Mouse (Mus musculus): Measurements from ENCODE around the gene Mgat5b.

The Mgat5b gene

DNA sequence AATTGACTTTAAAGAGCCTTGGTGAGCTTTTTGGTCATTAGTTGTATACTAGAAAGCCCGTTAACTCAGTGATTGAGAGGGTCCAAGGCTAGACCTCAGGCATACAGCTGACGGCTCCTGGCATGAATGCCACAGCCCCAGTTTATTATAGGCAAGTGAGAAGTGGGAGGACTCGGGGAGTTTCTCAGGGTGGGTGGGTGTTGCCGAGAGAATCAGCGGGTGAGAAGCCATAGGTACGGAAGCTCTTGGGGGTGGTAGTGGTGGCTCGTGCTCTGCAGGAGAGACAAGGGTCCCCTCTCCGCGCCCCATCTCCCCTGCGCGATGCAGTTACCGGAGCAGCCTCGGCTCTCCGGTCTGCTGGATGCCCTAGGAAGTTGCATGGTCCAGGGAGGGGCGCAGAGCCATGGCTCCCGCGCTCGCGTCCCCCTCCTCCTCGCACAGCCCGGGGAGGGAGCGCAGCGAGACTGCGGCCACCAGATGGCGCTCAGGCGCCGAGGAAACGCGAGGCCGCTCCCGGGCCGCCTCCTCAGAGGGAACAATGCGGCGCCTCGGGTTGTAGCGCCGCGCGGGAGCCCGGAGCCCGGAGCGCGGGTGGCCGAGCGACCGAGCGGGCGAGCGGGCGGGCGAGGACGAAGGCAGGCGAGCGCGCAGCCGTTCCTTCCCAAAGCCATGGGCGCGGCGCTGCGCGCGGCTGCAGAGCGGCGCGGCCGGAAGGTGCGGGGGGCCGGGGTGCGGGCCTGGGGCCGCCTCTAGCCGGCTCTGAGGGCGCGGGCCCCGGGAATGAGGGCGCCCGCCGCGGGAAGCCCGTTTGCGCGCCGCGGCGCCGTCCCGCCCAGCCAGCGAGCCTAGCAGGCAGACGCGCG, at the start of gene Mgat5b:
Gene Mgat5b, plus strand, starts transcription at position 541 of the 863 bp plus-strand sequence.
- no peak for DNase-seq (ENCODE audit: low read depth)

DNA sequence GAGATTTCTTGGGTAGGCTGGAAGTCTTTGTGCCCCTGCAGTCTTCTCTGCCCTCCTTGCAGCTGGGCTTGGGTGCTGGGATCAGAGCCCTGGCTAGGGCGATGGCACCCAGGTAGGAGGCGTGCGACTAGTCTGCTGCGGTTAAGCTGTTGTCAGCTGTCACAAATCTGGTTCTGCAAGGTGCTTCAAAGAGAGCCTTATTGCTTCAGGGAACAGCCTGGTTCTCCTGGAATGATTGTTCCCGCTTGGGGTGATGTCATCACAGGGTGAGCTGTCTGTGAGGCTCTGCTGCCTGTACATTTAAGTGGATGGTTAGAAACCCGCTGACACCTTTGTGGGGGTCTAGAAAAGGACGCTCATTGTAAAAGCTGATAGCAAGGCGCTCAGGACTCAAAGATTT, 49.4 kb upstream of the Mgat5b start:
- no peak for DNase-seq (ENCODE audit: low read depth)

DNA sequence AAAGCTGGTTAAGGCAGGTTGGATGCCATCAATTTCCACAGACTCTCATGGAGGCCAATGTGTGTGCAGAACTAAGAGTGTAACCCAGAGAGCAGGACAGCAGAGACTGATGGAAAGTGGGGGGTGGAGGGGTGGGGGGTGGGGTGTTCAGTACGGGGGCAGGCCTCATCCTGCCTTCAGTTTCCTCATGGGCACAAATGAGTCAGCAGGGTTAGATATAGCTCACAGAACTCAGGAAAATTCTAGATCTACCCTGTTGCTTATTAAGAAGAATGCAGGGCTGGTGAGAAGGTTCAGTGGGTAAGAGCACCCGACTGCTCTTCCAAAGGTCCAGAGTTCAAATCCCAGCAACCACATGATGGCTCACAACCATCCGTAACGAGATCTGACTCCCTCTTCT, 49.0 kb upstream of the Mgat5b start:
- DNase-seq (ENCODE audit: low read depth): peak; percentile 59

DNA sequence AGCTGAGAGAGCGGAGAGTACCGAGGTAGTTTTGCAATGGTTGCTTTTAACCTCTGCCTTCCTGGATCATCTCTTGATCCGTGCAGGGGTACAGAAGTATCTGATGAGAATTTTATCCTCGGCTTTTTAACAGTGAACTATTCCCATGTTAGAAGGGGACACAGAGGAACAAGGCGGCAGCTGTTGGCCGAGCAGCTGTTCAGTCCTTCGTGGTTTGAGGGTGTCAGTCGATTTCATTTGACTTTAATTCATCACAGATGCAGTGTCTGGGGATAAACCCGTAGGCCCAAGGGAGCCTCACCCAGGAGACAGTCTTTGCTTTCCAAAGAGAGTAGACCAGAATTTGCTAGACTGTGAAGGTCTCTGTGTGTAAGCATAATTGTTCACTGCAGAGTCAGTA, 47.1 kb upstream of the Mgat5b start:
- no peak for DNase-seq (ENCODE audit: low read depth)

DNA sequence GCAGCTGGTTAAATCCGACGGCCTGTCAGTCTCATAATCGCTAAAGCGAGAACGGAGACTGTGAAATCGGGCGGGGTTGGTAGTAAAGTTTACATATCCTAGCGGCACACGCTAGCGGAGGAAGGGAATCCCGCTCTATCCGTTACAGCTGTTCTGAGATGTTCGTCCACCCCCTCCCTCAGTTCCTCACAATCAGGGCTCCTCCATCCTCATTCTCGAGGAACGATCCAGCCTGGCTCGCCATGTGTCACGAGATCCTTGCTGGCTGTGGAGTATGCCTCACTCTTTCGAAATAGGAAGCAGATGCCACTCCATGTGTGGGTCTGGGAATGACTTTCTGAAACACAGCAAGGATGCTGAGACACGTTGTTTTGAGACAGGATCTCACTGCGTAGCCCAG, 44.7 kb upstream of the Mgat5b start:
- DNase-seq (ENCODE audit: low read depth): no peak

DNA sequence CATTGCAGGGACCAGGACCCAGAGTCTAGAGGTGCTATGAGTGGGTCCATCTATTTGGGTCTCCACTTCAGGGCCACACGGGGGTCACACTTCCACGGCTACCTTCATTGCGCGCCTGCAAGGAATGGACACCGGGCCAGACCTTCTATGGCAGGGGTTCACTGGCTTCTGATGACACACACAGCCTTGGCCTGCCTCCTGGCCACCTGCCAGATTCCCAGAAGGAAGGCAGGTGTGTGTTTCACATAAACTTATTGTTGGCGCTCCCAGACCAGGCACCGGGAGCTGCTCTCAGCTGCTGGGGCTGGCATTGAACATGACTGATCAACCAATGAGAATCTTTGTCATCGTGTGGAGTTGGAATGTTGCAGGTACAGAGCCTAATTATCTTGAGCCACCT, 40.2 kb upstream of the Mgat5b start:
- no peak for DNase-seq (ENCODE audit: low read depth)

DNA sequence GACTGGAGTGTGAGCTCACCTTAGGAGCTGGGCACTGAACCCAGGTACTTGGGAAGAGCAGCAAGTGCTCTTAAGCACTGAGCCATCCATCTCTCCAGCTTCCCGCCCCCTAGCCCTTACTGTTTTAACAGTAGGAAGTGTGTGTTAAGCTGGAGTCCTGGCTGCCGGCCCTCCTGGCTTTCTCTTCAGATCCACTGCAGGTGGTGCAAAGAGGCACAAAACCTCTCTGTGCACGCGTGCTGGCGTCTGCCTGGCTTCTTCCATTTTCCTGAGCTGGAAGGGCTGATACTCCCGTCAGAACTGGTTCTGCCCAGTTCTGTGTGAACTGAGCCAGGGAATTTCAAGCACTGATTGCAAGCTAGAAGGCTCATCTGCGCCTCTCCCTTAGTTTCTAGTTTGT, 37.8 kb upstream of the Mgat5b start:
- no peak for DNase-seq (ENCODE audit: low read depth)

DNA sequence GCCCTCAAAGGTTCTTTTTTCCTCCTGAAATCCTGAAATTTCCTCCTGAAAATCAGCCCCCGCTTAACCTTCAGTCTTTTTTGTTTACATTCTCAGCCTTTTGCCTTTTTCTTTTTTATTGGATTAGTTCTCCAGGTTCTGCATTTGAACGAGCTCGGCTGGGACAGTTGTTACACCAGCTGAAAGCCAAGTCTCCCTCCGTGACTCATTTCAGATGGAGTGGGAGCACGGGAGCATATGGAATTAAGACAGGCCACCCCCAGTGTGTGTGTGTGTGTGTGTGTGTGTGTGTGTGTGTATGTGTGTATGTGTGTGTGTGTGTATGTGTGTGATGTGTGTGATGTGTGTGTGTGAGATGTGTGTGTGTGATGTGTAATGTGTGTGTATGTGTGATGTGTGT, 37.2 kb upstream of the Mgat5b start:
- DNase-seq (ENCODE audit: low read depth): no peak

DNA sequence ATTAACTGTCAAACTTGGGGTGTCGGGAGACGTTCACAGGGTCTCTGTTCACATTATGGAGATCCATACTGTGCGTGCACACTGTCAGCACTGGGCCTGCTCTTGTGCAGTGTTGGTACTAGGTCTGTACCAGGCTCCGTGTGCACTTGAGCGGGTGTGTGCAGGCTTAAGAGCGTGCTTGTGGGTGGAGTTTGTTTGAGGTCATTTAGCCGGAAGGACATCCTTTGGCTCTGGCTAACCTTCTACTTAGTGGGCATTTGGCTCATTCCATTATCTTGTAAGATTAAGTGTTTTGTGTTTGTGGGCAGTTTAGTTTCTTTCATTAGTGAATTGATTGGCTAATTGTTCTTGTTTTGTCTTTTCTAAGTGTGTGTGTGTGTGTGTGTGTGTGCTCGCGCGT, 36.2 kb upstream of the Mgat5b start:
- no peak for DNase-seq (ENCODE audit: low read depth)

DNA sequence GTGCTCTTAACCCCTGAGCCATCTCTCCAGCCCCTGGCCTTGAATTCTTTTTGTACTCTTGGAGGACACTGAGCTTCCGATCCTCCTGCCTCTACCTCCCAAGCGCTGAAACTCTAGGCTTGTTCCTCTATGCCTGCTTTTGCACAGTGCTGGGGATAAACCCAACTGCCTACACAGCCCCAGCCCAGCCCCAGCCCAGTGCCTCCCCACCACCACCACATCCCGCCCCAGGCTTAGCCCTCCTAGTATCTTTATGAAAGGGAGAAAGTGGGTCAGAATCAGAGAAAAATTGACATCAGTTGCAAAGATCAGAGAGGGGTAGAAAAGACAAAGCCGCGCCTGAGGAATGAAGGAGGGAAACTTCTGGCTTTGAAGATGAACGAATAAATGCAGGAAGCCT, 34.6 kb upstream of the Mgat5b start:
- DNase-seq (ENCODE audit: low read depth): no peak

DNA sequence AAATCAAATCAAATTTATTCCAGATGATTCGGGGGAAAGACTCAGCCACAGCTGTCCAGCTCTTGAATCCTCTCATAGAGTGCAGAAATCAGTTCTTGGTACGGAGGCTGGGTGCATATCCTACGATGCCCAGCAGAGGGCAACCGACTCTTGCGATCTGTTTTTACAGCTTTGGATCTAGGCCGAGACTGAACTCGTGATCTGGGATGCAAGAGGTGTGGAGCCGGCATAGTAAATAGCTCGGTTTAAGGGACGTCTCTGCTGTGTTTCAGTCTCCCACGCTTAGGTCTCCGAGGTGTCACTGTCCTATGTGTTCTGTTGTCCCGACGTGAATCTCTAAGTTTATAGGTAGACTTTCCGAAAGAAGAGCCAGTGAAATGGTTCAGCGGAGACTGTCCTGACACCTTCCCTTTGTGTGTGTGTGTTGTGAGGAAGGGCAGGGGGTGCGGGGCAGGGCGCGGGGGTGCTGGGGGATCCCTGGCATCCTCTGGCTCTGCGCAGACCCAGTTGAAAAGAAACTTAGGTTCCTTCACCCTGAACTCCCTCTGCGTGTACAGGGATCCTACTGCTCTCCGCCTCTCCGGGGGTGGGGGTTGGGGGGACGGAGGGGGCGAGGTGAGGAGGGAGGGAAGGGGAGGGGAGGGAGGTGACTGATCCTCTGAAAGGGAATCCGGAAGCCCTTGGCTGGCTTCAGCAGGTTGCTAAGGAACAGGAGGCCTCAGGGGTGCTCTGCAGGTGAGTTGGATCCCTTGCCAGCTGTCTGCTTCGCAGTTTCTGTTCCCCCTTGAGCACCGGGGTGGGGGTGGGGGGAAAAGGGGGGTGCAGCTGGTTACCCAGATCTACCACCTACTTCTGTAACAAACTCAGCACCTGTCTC, 33.1 kb upstream of the Mgat5b start:
- peak; percentile 75 for DNase-seq (ENCODE audit: low read depth)

DNA sequence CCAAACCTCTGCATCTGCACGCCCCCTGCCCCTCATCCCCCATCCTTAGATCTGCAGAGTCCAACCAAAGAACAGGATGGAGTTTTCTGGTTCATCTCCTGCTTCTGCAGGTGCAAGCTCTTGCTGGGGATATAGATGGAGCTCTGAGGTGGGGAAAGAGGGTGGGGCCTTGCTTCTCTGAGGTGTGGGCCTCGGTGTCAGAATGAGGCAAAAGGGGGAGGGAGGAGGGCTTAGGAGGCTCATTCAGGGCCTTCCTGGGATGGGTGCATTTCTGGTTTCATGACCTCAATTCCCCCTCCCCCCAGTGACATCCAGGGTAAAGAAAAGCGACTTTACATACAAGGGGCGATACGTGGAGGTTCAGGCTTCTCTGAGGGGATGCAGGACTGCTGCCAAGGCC, 31.5 kb upstream of the Mgat5b start:
- DNase-seq (ENCODE audit: low read depth): no peak

DNA sequence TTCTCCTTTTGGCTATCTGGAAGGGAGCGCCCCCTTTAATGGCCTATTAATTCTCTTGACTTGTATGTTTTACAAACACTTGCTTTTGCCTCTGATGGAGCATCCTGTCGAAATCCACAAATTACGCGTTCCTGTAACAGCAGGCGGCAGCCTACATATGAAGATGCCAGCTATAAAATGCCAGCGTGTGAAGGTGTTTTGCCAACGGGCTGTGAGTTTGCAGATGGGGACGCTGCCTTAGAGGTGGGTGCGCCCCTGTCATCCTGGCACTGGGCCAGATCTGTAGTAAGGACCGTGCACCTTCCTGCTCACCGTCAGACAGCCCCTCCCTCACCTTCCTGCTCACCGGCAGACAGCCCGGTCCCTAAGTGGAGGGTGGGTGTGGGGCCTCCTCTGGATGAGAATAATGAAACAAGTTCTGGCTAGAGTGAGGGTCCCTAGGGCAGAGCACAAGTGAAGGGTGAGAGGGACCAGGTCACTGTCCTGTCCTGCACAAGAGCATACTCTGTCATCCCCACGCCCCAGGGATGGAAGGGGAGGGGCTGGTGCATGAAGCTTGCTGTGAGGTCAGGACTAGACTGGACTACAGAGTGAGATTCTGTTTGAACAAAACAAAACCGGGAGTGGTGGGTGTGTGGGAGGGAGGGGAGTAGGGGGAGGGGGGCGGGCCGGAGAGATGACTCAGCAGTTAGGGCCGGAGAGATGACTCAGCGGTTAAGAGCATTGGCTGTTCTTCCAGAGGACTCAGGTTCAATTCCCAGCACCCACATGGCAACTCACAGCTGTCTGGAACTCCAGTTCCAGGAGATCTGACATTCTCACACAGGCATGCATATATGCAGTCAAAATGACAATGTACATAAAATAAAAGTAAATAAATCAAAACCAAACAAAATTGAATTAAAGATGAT, 24.9 kb upstream of the Mgat5b start:
- DNase-seq (ENCODE audit: low read depth): peak; percentile 21

DNA sequence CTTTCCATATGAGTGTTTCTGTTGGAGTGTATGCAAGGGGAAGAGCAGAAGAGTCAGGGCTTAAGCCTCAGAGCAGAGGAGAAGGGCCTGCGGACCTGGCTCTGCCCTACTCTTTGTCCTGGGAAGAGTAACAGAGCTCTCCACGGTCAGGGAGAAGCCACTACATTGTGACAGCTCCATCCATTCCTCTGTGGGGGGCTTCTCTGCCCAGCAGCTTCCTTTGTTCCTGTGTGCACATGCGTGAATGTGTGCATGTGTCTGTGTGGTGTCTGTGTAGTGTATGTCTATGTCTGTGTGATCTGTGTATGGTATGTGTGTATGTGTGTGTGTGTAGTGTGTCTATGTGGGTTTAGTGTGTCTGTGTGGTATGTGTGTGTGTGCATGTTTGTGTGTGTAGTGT, 23.3 kb upstream of the Mgat5b start:
- no peak for DNase-seq (ENCODE audit: low read depth)

DNA sequence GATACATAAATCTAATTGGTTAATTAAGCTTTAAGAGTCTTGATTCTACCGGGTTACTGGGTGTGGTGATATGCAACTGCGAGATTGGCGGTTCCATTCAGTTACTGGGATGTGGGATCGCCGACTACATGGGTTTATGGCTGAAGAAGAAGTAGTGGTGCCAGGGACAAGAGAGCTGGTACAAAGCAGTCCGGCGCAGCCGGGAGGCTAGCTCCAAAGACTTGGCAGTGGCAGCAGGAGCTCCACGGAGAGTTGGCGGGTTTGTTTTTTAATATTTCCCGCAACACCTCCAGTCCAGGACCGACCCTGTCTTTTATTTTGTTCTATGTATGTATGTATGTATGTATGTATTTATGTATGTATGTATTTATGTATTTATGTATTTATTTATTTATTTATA, 19.4 kb upstream of the Mgat5b start:
- no peak for DNase-seq (ENCODE audit: low read depth)

DNA sequence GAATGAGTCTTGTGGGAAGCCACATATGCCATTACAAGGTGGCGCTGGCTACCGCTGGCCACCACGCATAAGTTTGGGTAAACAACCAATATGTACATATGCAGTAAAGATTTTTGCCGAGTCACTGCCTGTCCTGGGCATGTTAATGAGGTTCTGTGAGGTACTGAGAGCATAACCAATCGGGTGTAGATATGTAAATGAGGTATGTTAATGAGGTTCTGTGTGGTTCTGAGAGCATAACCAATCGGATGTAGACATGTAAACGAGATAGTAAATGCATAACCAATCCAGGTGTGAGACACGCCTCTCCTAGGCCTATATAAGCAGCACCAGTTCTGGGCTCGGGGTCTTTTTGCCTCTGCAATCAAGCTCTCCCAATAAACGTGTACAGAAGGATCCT, 16.1 kb upstream of the Mgat5b start:
- DNase-seq (ENCODE audit: low read depth): peak; percentile 24

DNA sequence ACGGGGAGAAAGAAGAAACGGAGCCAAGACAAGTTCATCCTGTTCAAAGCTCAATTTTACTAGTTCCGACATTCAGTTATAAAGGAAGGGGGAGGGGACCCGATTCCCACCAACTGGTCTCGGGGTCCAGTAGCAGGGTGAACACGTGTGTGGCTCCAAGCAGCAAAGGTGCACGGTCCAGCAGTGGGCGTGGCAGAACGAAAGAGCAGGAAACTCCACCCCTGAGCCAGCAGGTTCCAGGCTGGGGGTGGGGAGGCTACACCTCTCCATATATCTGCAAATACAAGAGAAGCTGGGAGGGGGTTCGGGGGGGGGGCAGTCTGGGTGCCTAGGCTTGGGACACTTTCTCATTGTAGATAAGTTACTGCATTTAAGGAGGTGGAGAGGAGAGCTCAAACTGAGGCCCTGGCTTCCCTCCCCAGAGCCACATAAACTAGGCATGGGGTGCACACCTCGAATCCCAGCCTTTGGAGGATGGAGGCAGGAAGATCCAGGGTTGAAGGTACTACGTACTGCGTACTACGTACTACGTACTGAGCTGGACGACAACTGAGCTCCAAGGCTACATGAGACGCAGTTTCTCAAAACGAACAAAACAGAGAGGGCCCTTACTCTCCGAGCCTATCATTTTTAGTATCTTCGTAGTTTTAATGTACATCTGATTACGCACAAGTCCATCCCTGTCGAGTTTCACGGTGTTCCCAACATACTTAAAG, 12.8 kb upstream of the Mgat5b start:
- DNase-seq (ENCODE audit: low read depth): no peak

DNA sequence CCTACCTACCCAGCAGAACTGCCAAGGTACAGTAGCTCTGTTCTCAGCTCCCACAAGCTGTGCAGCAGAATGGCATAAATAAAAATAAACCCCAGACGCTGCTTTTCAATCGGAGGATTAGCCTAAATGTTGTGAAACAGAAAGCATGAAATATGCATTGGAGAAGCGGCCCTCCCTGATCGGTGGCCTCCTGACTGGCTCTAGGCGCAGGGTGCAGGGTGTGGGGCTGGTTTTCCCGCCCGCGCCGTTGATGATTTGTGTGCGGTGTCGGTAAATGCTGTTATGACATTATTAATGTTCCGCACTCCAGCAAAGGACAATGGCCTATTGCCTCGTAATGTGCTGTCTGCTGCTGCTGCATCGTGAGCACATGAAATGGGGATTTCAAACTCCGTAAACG, 5.1 kb upstream of the Mgat5b start:
- DNase-seq (ENCODE audit: low read depth): no peak

DNA sequence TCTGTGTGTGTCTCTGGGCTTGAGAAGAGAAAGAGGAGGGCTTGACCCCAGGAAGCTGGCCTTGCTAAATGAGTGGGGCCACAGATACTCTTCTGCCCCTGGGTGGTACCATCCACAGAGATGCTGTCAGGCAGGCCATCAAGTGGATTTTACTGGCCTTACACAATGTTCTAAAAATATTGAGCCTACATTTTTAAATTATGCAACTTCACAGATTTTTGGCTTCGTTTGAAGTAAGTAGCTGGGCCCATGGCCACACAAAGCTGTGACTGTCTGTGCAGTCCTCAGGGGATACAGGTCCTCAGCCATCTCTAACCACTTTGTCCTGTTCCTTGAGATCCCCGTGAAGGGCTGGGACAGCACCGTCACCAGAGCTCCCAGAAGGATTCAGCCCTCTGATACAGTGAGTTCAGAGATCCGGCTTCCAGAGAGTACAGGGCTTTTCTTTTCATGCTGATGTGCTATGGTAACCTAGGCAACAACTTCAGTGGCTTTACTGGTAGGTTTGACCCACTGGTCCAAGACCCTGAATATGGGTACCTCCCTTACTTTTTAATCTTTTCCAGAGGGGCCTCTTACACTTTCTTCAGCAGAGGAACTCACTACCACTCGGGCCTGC, 4.3 kb upstream of the Mgat5b start:
- no peak for DNase-seq (ENCODE audit: low read depth)

DNA sequence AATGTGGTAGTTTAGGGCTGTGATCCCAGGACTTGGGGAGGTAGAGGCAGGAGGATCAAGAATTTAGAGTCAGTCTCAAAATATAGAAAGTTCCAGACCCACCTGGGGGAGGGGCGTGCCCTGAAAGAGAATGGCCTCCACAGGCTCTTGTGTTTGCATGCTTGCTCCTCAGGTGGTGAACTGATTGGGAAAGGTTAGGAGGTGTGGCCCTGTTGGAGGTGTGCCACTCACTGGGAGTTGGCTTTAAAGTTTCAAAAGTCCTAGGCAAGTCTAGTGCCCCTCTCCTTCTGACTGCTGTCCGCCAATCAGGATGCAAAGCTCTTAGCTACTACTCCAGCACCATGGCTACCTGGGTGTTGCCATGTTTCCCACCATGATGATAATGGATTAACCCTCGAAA, 3.4 kb upstream of the Mgat5b start:
- no peak for DNase-seq (ENCODE audit: low read depth)

DNA sequence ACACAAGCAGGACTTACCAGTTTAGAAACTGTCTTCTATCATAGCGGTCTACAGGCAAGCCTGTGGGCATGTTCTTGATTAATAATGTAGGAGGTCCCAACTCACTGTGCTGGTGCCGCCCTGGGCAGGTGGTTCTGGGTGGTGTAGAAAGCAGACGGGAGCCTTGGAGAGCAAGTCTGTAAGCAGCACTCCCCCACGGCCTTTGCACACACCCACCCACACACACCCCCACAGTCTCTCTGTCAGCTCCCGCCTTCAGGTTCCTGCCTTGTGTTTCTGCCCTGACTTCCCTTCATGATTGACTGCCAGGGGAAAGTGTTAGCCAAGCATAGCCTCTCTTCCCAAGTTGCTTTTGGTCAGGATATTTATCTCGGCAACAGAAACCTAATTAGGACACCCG, 1.3 kb upstream of the Mgat5b start:
- no peak for DNase-seq (ENCODE audit: low read depth)

Measured in 416B (cell line).